Mouse (Mus musculus): ENCODE data around the gene Taar4. TPM values are rescaled to one million over a fixed set of nuclear protein-coding genes. Genes with fewer than 3 reads are reported as not detected.

Taar4 gene
- total and polyA plus RNA-seq, 2 experiments = not detected

- no peaks in the 10 kb centered on the region for H3K79me2 ChIP-seq (ENCODE audit: control insufficient read depth, insufficient read depth, low read length)
- TF ChIP-seq CTCF (IDR thresholded peaks at IDR 0.05; ENCODE audit: low read depth, low read length) (no peak), POLR2A (IDR thresholded peaks at IDR 0.05; ENCODE audit: extremely low read depth, insufficient read depth, low read length) (no peak)
- WGBS = 78% methylated on average over 8 of the region's 8 CpGs
- no peak within 1 kb of the TSS for H3K9ac ChIP-seq (ENCODE audit: low read depth, low read length)
- no peaks in the 10 kb centered on the region for H3K36me3 ChIP-seq (ENCODE audit: control insufficient read depth, insufficient read depth, low read length)
- DNase-seq (ENCODE audit: extremely low read depth, low read depth, low spot score) = no peak
- H3K27ac ChIP-seq (replicated peaks; ENCODE audit: insufficient read depth, low read depth, low read length) = no peak within 1 kb of the TSS
- H3K4me1 ChIP-seq (ENCODE audit: control insufficient read depth, insufficient read depth, low read length) = no peaks in the 10 kb centered on the region
- no peak within 1 kb of the TSS for H3K4me3 ChIP-seq (ENCODE audit: insufficient read depth, low read depth, low read length)
- peaks cover 4% of the 10 kb centered on the region; the same call in 1 of the 2 replicates for H3K27me3 ChIP-seq (ENCODE audit: control insufficient read depth, insufficient read depth, low read length)
Observed at GRCm38 (mm10) chr10:23985546-23985945, 25.3 kb downstream of the Taar4 start, which contains the start of gene Taar6. TSS of gene Taar6 (minus strand) at chr10:23985646.

GRCm38 (mm10) chr10:23986419-23986818 is 26.1 kb downstream of the Taar4 start:
- Histone ChIP-seq H3K27ac (replicated peaks; ENCODE audit: insufficient read depth, low read depth, low read length) (no peak overlapping the region), H3K36me3 (ENCODE audit: control insufficient read depth, insufficient read depth, low read length) (no peaks in the 10 kb centered on the region), H3K4me1 (ENCODE audit: control insufficient read depth, insufficient read depth, low read length) (no peaks in the 10 kb centered on the region), H3K9ac (ENCODE audit: low read depth, low read length) (no peak overlapping the region), H3K79me2 (ENCODE audit: control insufficient read depth, insufficient read depth, low read length) (no peaks in the 10 kb centered on the region), H3K27me3 (ENCODE audit: control insufficient read depth, insufficient read depth, low read length) (peaks cover 4% of the 10 kb centered on the region; the same call in 1 of the 2 replicates), H3K4me3 (ENCODE audit: insufficient read depth, low read depth, low read length) (no peak overlapping the region)
- TF ChIP-seq POLR2A (IDR thresholded peaks at IDR 0.05; ENCODE audit: extremely low read depth, insufficient read depth, low read length) (no peak), CTCF (IDR thresholded peaks at IDR 0.05; ENCODE audit: low read depth, low read length) (no peak)
- DNase-seq (ENCODE audit: extremely low read depth, low read depth, low spot score) = no peak
- 84% methylated on average over 5 of the region's 5 CpGs for WGBS

DNA sequence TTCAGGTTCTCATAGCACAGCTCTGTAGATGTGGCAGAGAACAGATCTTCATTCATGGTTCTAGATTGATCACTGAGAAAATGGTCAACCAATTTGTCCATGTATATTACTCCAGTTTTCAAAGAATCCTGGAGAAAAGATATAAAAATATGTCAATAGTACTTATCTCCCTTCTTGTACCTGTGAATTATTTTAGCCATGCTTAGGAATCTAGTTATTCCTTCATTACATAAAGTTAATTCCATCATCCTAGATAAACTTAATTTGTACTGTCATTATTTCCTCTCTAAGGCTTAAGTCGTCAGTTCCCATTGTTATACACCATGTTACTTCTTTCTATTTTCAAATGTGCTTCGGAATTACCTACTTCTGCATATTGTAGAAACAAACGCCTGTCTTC is 33.1 kb downstream of the Taar4 start, which contains the start of gene Taar7a:
Gene Taar7a, minus strand, starts transcription at position 101 of the 400 bp plus-strand sequence.
- Histone ChIP-seq H3K27me3 (ENCODE audit: control insufficient read depth, insufficient read depth, low read length) (peaks cover 2% of the 10 kb centered on the region; the same call in 1 of the 2 replicates), H3K4me1 (ENCODE audit: control insufficient read depth, insufficient read depth, low read length) (no peaks in the 10 kb centered on the region), H3K4me3 (ENCODE audit: insufficient read depth, low read depth, low read length) (no peak within 1 kb of the TSS), H3K9ac (ENCODE audit: low read depth, low read length) (no peak within 1 kb of the TSS), H3K36me3 (ENCODE audit: control insufficient read depth, insufficient read depth, low read length) (no peaks in the 10 kb centered on the region), H3K79me2 (ENCODE audit: control insufficient read depth, insufficient read depth, low read length) (no peaks in the 10 kb centered on the region), H3K27ac (replicated peaks; ENCODE audit: insufficient read depth, low read depth, low read length) (no peak within 1 kb of the TSS)
- no peak for DNase-seq (ENCODE audit: extremely low read depth, low read depth, low spot score)
- no peak for TF ChIP-seq CTCF (IDR thresholded peaks at IDR 0.05; ENCODE audit: low read depth, low read length)
- TF ChIP-seq POLR2A (IDR thresholded peaks at IDR 0.05; ENCODE audit: extremely low read depth, insufficient read depth, low read length) = no peak
- 88% methylated on average over 3 of the region's 3 CpGs for WGBS

DNA sequence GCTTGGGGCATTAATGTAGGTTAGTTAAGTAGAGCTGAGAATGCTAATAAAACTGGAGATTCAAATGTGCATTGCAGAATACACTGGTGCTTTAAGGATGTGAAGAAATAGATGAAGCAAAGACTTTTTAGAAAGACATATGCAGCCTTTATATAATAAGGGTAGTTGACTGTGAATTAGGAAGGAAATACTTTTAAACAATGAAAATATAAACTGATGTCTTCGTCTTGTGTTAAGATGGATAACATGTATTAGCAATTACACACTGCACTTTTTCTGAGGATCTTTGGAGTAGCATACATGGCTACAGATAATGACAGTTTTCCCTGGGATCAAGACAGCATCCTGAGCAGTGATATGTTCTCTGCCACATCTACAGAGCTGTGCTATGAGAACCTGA is 39.3 kb downstream of the Taar4 start, which contains the start of gene Taar7b:
Gene Taar7b, plus strand, starts transcription at position 301 of the 400 bp plus-strand sequence.
- no peak for TF ChIP-seq POLR2A (IDR thresholded peaks at IDR 0.05; ENCODE audit: extremely low read depth, insufficient read depth, low read length)
- TF ChIP-seq CTCF (IDR thresholded peaks at IDR 0.05; ENCODE audit: low read depth, low read length) = no peak
- 84% methylated on average over 1 of the region's 1 CpGs for WGBS

GRCm38 (mm10) chr10:24006442-24006841 is 46.1 kb downstream of the Taar4 start:
- H3K36me3 ChIP-seq (ENCODE audit: control insufficient read depth, insufficient read depth, low read length) = no peaks in the 10 kb centered on the region
- H3K4me3 ChIP-seq (ENCODE audit: insufficient read depth, low read depth, low read length) = no peak overlapping the region
- DNase-seq (ENCODE audit: extremely low read depth, low read depth, low spot score) = no peak
- no peak overlapping the region for H3K9ac ChIP-seq (ENCODE audit: low read depth, low read length)
- no peak overlapping the region for H3K27ac ChIP-seq (replicated peaks; ENCODE audit: insufficient read depth, low read depth, low read length)
- TF ChIP-seq CTCF (IDR thresholded peaks at IDR 0.05; ENCODE audit: low read depth, low read length) = no peak
- TF ChIP-seq POLR2A (IDR thresholded peaks at IDR 0.05; ENCODE audit: extremely low read depth, insufficient read depth, low read length) = no peak
- no peaks in the 10 kb centered on the region for H3K79me2 ChIP-seq (ENCODE audit: control insufficient read depth, insufficient read depth, low read length)
- 79% methylated on average over 1 of the region's 1 CpGs for WGBS
- no peaks in the 10 kb centered on the region for H3K27me3 ChIP-seq (ENCODE audit: control insufficient read depth, insufficient read depth, low read length)
- H3K4me1 ChIP-seq (ENCODE audit: control insufficient read depth, insufficient read depth, low read length) = no peaks in the 10 kb centered on the region

More for the DNA sequence above, 39.3 kb downstream of the Taar4 start, which contains the start of gene Taar7b:
- Histone ChIP-seq H3K79me2 (ENCODE audit: control insufficient read depth, insufficient read depth, low read length) (no peaks in the 10 kb centered on the region), H3K36me3 (ENCODE audit: control insufficient read depth, insufficient read depth, low read length) (no peaks in the 10 kb centered on the region), H3K9ac (ENCODE audit: low read depth, low read length) (no peak within 1 kb of the TSS), H3K27ac (replicated peaks; ENCODE audit: insufficient read depth, low read depth, low read length) (no peak within 1 kb of the TSS), H3K4me1 (ENCODE audit: control insufficient read depth, insufficient read depth, low read length) (no peaks in the 10 kb centered on the region), H3K4me3 (ENCODE audit: insufficient read depth, low read depth, low read length) (no peak within 1 kb of the TSS), H3K27me3 (ENCODE audit: control insufficient read depth, insufficient read depth, low read length) (no peaks in the 10 kb centered on the region)
- DNase-seq (ENCODE audit: extremely low read depth, low read depth, low spot score) = no peak

DNA sequence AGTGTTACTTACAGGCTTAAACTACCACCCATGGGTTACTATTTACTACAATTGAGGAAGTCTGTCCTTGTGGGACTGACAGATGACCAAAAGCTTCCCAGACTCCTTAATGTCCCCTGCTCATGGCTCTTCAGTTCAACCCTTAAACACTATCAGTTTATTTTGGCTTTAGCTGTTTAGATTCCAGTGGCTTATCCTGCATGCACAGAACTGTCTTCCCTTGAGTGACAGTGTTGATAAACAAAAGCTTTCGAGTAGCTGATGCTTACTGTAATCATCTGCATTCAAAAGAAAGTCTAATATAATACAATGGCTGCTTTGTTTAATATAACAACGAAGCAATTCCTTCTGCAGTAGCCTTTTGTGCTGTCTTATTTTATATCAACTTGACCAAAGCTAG is 46.7 kb downstream of the Taar4 start:
- Histone ChIP-seq H3K4me3 (ENCODE audit: insufficient read depth, low read depth, low read length) (no peak overlapping the region), H3K27me3 (ENCODE audit: control insufficient read depth, insufficient read depth, low read length) (no peaks in the 10 kb centered on the region), H3K36me3 (ENCODE audit: control insufficient read depth, insufficient read depth, low read length) (no peaks in the 10 kb centered on the region), H3K4me1 (ENCODE audit: control insufficient read depth, insufficient read depth, low read length) (no peaks in the 10 kb centered on the region), H3K9ac (ENCODE audit: low read depth, low read length) (no peak overlapping the region), H3K27ac (replicated peaks; ENCODE audit: insufficient read depth, low read depth, low read length) (no peak overlapping the region), H3K79me2 (ENCODE audit: control insufficient read depth, insufficient read depth, low read length) (no peaks in the 10 kb centered on the region)
- WGBS = 56% methylated on average over 2 of the region's 2 CpGs
- DNase-seq (ENCODE audit: extremely low read depth, low read depth, low spot score) = no peak
- no peak for TF ChIP-seq POLR2A (IDR thresholded peaks at IDR 0.05; ENCODE audit: extremely low read depth, insufficient read depth, low read length)
- TF ChIP-seq CTCF (IDR thresholded peaks at IDR 0.05; ENCODE audit: low read depth, low read length) = no peak
